ENCODE assay signal across 27 mouse cellular contexts in the genomic region with DNA sequence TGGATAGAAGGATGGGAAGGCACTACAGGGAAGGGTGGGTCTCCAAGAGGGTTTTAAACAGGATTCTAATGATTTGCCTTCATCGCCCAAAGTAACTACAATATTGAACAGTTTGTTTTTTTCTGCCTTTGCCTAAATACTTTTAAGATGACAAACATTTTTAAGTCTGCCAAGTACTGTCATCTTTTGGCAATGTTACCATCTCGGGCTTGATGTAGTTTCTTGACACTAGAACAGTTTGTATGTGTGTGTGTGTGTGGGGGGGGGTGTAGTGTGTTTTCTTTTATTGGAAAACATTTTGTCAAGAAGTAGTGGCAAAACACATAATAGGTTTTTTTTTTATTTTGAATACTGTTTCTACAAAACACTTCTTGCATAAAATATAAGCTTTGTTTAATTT.
A peak's percentile ranks its signal among the peaks of the same experiment; 100 is the strongest.
DNase-seq lines count a peak whose midpoint lies in the region; ATAC-seq and TF ChIP-seq lines count a peak whose summit lies in the region.
"Had no signal": no experiment of that assay in that cellular context is flagged by ENCODE, and none has a peak within 500 bp of the region (broad histone marks: within the 10 kb centered on the region; RNA-seq: fewer than 3 reads in every experiment).

No protein-coding gene starts in this region.

- WGBS in heart, adult 2 months: 80% methylated on average over 2 of the region's 2 CpGs
- WGBS in embryonic facial prominence, embryonic 10.5 days: 86% methylated on average over 2 of the region's 2 CpGs
- 80% methylated on average over 2 of the region's 2 CpGs for WGBS in liver, embryonic 11.5 days

- ATAC-seq in liver, embryonic 11.5 days (replicated peaks; ENCODE audit: low FRiP score): no peak
- ATAC-seq: forebrain, embryonic 15.5 days had no signal

- no peak overlapping the region for H3K9ac ChIP-seq in heart, adult 2 months (ENCODE audit: low read depth, low read length)
- H3K9ac ChIP-seq in liver, embryonic 11.5 days (ENCODE audit: low read depth, low read length): no peak overlapping the region
- H3K9ac ChIP-seq: embryonic facial prominence, embryonic 15.5 days; forebrain, embryonic 15.5 days; heart, embryonic 12.5 days; hindbrain, embryonic 14.5 days; liver, embryonic 13.5 days; stomach, embryonic 15.5 days had no signal

- H3K4me2 ChIP-seq in liver, embryonic 11.5 days: no peak overlapping the region
- H3K4me2 ChIP-seq: embryonic facial prominence, embryonic 15.5 days; forebrain, embryonic 15.5 days; heart, embryonic 12.5 days; hindbrain, embryonic 14.5 days; liver, embryonic 13.5 days; stomach, embryonic 15.5 days had no signal

- peaks cover 3% of the 10 kb centered on the region for H3K4me1 ChIP-seq in heart, adult 2 months (ENCODE audit: control insufficient read depth, insufficient read depth, low read length)
- H3K4me1 ChIP-seq in embryonic facial prominence, embryonic 10.5 days: peaks cover 37% of the 10 kb centered on the region
- H3K4me1 ChIP-seq in liver, embryonic 11.5 days (replicated peaks; ENCODE audit: control insufficient read depth, insufficient read depth, low read length): no peaks in the 10 kb centered on the region
- H3K4me1 ChIP-seq: forebrain, embryonic 15.5 days; liver, embryonic 13.5 days; stomach, embryonic 15.5 days had no signal

- no peaks in the 10 kb centered on the region; the same call in 1 of the 2 replicates for H3K79me2 ChIP-seq in heart, adult 2 months (replicated peaks; ENCODE audit: control insufficient read depth, insufficient read depth, low read length)

- no peak overlapping the region for H3K27ac ChIP-seq in heart, adult 2 months
- peak overlapping the region; percentile 44 for H3K27ac ChIP-seq in embryonic facial prominence, embryonic 10.5 days (replicated peaks)
- H3K27ac ChIP-seq in liver, embryonic 11.5 days (ENCODE audit: low read depth, low read length): no peak overlapping the region
- H3K27ac ChIP-seq: embryonic facial prominence, embryonic 15.5 days; forebrain, embryonic 15.5 days; hindbrain, embryonic 14.5 days; left cerebral cortex, adult 2 months; liver, embryonic 13.5 days; stomach, embryonic 15.5 days had no signal

- TF ChIP-seq POLR2A in heart, adult 2 months (IDR thresholded peaks at IDR 0.05; ENCODE audit: insufficient read depth, low read depth, low read length): no peak

- H3K27me3 ChIP-seq in heart, adult 2 months (ENCODE audit: control insufficient read depth, insufficient read depth, low read length): no peaks in the 10 kb centered on the region
- 0 out of 2 replicates have a peak, but pooled peaks cover 4% of the 10 kb centered on the region for H3K27me3 ChIP-seq in embryonic facial prominence, embryonic 10.5 days (replicated peaks; ENCODE audit: low read depth, poor library complexity, severe bottlenecking)
- no peaks in the 10 kb centered on the region for H3K27me3 ChIP-seq in liver, embryonic 11.5 days (replicated peaks; ENCODE audit: control insufficient read depth, insufficient read depth, low read length)
- H3K27me3 ChIP-seq: embryonic facial prominence, embryonic 15.5 days; heart, embryonic 12.5 days; liver, embryonic 13.5 days; stomach, embryonic 15.5 days had no signal

- H3K36me3 ChIP-seq in heart, adult 2 months (ENCODE audit: control insufficient read depth, insufficient read depth, low read length): peaks cover 5% of the 10 kb centered on the region; the same call in 1 of the 2 replicates
- no peaks in the 10 kb centered on the region for H3K36me3 ChIP-seq in embryonic facial prominence, embryonic 10.5 days (replicated peaks)
- no peaks in the 10 kb centered on the region for H3K36me3 ChIP-seq in liver, embryonic 11.5 days (ENCODE audit: control insufficient read depth, insufficient read depth, low read length)
- H3K36me3 ChIP-seq: embryonic facial prominence, embryonic 15.5 days; forebrain, embryonic 15.5 days; G1E; heart, embryonic 12.5 days; liver, embryonic 13.5 days; stomach, embryonic 15.5 days had no signal

- H3K4me3 ChIP-seq in heart, adult 2 months: no peak overlapping the region
- no peak overlapping the region for H3K4me3 ChIP-seq in embryonic facial prominence, embryonic 10.5 days
- no peak overlapping the region for H3K4me3 ChIP-seq in liver, embryonic 11.5 days (ENCODE audit: low read depth, low read length)
- H3K4me3 ChIP-seq: embryonic facial prominence, embryonic 15.5 days; forebrain, embryonic 15.5 days; heart, embryonic 12.5 days; left cerebral cortex, adult 2 months; liver, embryonic 13.5 days; stomach, embryonic 15.5 days had no signal

- no peak for TF ChIP-seq CTCF in heart, adult 2 months (IDR thresholded peaks at IDR 0.05)

- intact Hi-C loops in heart, adult 2 months (cut with DNase I): no loop called here

- DNase-seq in heart, adult 11 months: peak; percentile 27
- DNase-seq in heart, adult 2 months: no peak
- DNase-seq in NIH3T3 (ENCODE audit: low read depth): peak; percentile 72
- no peak for DNase-seq in embryonic facial prominence, embryonic 10.5 days (ENCODE audit: low spot score)
- no peak for DNase-seq in thymus, adult 18-20 months
- no peak for DNase-seq in retina, embryonic 14.5 days (ENCODE audit: low spot score)
- no peak for DNase-seq in liver, embryonic 11.5 days (ENCODE audit: low spot score)
- DNase-seq: adrenal gland, adult 2 months; adrenal gland, postnatal 36 days; cerebellum, adult 9-10 months; gastrocnemius, postnatal 14 days; heart, adult 18-20 months; kidney, adult 11 months; kidney, postnatal 14 days; liver, embryonic 13.5 days; lung, adult 2 months; lung, postnatal 14 days; midbrain, embryonic 14.5 days; right cerebral cortex, postnatal 14 days; thymus, postnatal 14 days had no signal

- TF ChIP-seq EP300 in heart, adult 2 months (IDR thresholded peaks at IDR 0.05; ENCODE audit: insufficient read depth, low read depth, low read length): no peak

- no peaks in the 10 kb centered on the region for H3K9me3 ChIP-seq in embryonic facial prominence, embryonic 10.5 days
- H3K9me3 ChIP-seq in liver, embryonic 11.5 days (ENCODE audit: control insufficient read depth, low read length): no peaks in the 10 kb centered on the region
- H3K9me3 ChIP-seq: embryonic facial prominence, embryonic 15.5 days; forebrain, embryonic 15.5 days; G1E; heart, embryonic 12.5 days; liver, embryonic 13.5 days; stomach, embryonic 15.5 days had no signal

Comparison
In these comparisons a context has a peak if more than half of its experiments do, and no peak if none do; other contexts are left out.
1. DNase-seq: peak in heart, adult 11 months (single experiment) and NIH3T3 (single experiment); none in heart, adult 2 months (0 of 2), embryonic facial prominence, embryonic 10.5 days (single experiment), thymus, adult 18-20 months (0 of 2), retina, embryonic 14.5 days (single experiment) and liver, embryonic 11.5 days (single experiment).